8 mouse cellular contexts compared by ENCODE assay signal in the genomic region with DNA sequence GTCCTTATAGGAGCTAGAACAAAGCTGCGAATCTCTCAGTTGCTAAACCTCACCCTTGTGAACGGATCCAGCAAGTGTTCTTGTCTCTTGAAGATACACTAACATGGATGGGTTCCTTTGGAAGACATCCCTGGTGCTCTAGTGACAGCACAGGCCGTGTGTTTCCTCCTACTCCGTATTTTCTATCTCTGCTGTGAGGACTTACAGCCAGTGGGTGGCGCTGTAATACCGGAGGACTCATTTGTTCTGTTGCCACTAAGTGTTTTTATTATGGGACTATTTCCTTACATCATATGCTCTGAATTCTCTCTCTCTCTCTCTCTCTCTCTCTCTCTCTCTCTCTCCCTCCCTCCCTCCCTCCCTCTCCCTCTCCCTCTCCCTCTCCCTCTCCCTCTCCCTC. TPM values are rescaled to one million over a fixed set of nuclear protein-coding genes. Genes with fewer than 3 reads are reported as not detected.
DNase-seq lines count a peak whose midpoint lies in the region; ATAC-seq and TF ChIP-seq lines count a peak whose summit lies in the region.

No protein-coding gene starts in this region.

- no peaks in the 10 kb centered on the region for H3K9me3 ChIP-seq in liver, embryonic 14.5 days (ENCODE audit: control insufficient read depth, low read length)
- H3K9me3 ChIP-seq in neural tube, embryonic 15.5 days (replicated peaks) = no peaks in the 10 kb centered on the region

- no peak overlapping the region for H3K9ac ChIP-seq in liver, embryonic 14.5 days (replicated peaks)
- H3K9ac ChIP-seq in neural tube, embryonic 15.5 days (replicated peaks) = no peak overlapping the region

- intact Hi-C loops in gastrocnemius, adult 2 months (cut with DNase I) = loop anchor here (1.0 to 10.0 kb wide), 3 partner anchors 61 to 211 kb away; partner anchors contain the start of genes 4930455H04Rik and Palmd

- no peak for TF ChIP-seq EP300 in liver, embryonic 14.5 days (IDR thresholded peaks at IDR 0.05; ENCODE audit: low read depth)

- no peaks in the 10 kb centered on the region for H3K4me1 ChIP-seq in liver, embryonic 14.5 days (replicated peaks; ENCODE audit: control insufficient read depth in 2 of 2, insufficient read depth in 2 of 2, low read length in 1 of 2)
- 0 out of 2 replicates have a peak, but pooled peaks cover 5% of the 10 kb centered on the region for H3K4me1 ChIP-seq in neural tube, embryonic 15.5 days

- no peak overlapping the region for H3K4me2 ChIP-seq in liver, embryonic 14.5 days (ENCODE audit: low read depth)
- H3K4me2 ChIP-seq in neural tube, embryonic 15.5 days = no peak overlapping the region

- TF ChIP-seq CTCF in gastrocnemius, adult 2 months (IDR thresholded peaks at IDR 0.05) = peak; percentile 86
- peak; percentile 63 for TF ChIP-seq CTCF in liver, embryonic 14.5 days (IDR thresholded peaks at IDR 0.05; ENCODE audit: low read depth)

- H3K27me3 ChIP-seq in liver, embryonic 14.5 days (ENCODE audit: control insufficient read depth, insufficient read depth, low read length) = no peaks in the 10 kb centered on the region
- no peaks in the 10 kb centered on the region for H3K27me3 ChIP-seq in neural tube, embryonic 15.5 days (replicated peaks)

- DNase-seq in A20 (ENCODE audit: low read depth, low spot score) = peak; percentile 48
- DNase-seq in R1 (ENCODE audit: low read depth, low spot score) = peak; percentile 71
- DNase-seq in cerebellum, postnatal 4 days (ENCODE audit: low spot score in 2 of 2) = peak; percentile 70 to 81
- DNase-seq in gastrocnemius, adult 2 months = peak; percentile 72
- DNase-seq in kidney, postnatal 10 days = peak; percentile 85
- peak in 2 of 3 experiments; percentile 4 to 14 for DNase-seq in liver, embryonic 14.5 days (ENCODE audit: low read depth in 3 of 3, low spot score in 3 of 3)
- DNase-seq in spleen, adult 18-20 months = no peak

- no peak for ATAC-seq in liver, embryonic 14.5 days (ENCODE audit: insufficient read depth)
- 0 out of 2 replicates have a peak, but pooled peaks have one; percentile 77 for ATAC-seq in neural tube, embryonic 15.5 days (ENCODE audit: low FRiP score)

- no peak overlapping the region for H3K4me3 ChIP-seq in gastrocnemius, adult 2 months
- H3K4me3 ChIP-seq in liver, embryonic 14.5 days (ENCODE audit: insufficient read depth in 1 of 2, low read depth in 2 of 2, low read length in 2 of 2) = no peak overlapping the region
- H3K4me3 ChIP-seq in neural tube, embryonic 15.5 days (replicated peaks) = no peak overlapping the region

- 50% methylated on average over 6 of the region's 6 CpGs for WGBS in liver, embryonic 14.5 days (ENCODE audit: insufficient replicate concordance)
- 27% methylated on average over 6 of the region's 6 CpGs for WGBS in neural tube, embryonic 15.5 days

- H3K27ac ChIP-seq in gastrocnemius, adult 2 months = no peak overlapping the region
- H3K27ac ChIP-seq in liver, embryonic 14.5 days = no peak overlapping the region
- H3K27ac ChIP-seq in neural tube, embryonic 15.5 days (replicated peaks) = no peak overlapping the region

- H3K36me3 ChIP-seq in liver, embryonic 14.5 days (replicated peaks; ENCODE audit: control insufficient read depth, insufficient read depth, low read depth) = peaks cover 59% of the 10 kb centered on the region
- no peaks in the 10 kb centered on the region for H3K36me3 ChIP-seq in neural tube, embryonic 15.5 days

RNA-seq across cellular contexts. Expression of gene Frrs1, which starts 44.9 kb away (rescaled TPM):
- 1 to 10 TPM; 1.9 to 2.7 TPM for total RNA-seq in gastrocnemius, adult 2 months (2021)
- 13.5 and 20.5 TPM in 2 replicates for polyA plus RNA-seq in liver, embryonic 14.5 days (2012; rRNA removed)
- polyA plus RNA-seq in liver, embryonic 14.5 days (2014; fragmentation: Nextera tagmentation; extraction: Ambion mirVana) = 30.5 and 31.4 TPM in 2 replicates
- 5.3 and 10.1 TPM in 2 replicates for polyA plus RNA-seq in neural tube, embryonic 15.5 days (2015; fragmentation: Nextera tagmentation; extraction: Ambion mirVana)

Comparison
In these comparisons a context has a peak if more than half of its experiments do, and no peak if none do; other contexts are left out.
1. DNase-seq: peak in A20 (single experiment), R1 (single experiment), cerebellum, postnatal 4 days (2 of 2), gastrocnemius, adult 2 months (single experiment), kidney, postnatal 10 days (single experiment) and liver, embryonic 14.5 days (2 of 3); none in spleen, adult 18-20 months (0 of 2).